Mouse (Mus musculus) midbrain, embryonic 10.5 days (tissue): ENCODE results near the gene Gm36176. TPM values are rescaled to one million over a fixed set of nuclear protein-coding genes. Genes with fewer than 3 reads are reported as not detected.
"Not testable (repeated sequence)": the region's sequence is repeated elsewhere in the genome, so short reads cannot be mapped to it uniquely, and the experiment has no call there.

ENCODE experiments used
- DNase-seq: peaks from one replicate; pipeline ENCODE4 v3.0.0-alpha.2; 2017; ENCODE audit warnings: low spot score
- H3K27ac ChIP-seq: fragments of 300-500 bp; sonication (generic); replicated peaks from 2 replicates; pipeline ENCODE4 v1.5.1; 2016; ENCODE audit warnings: mild to moderate bottlenecking
- H3K27me3 ChIP-seq: fragments of 300-500 bp; sonication (generic); 2 replicates; pipeline ENCODE4 v1.6.1; 2016; ENCODE audit warnings: low read depth, mild to moderate bottlenecking; ENCODE audit not compliant: poor library complexity, severe bottlenecking
- H3K36me3 ChIP-seq: fragments of 300-500 bp; sonication (generic); 2 replicates; pipeline ENCODE4 v1.6.1; 2016; ENCODE audit warnings: mild to moderate bottlenecking, moderate library complexity
- H3K4me1 ChIP-seq: fragments of 300-500 bp; sonication (generic); 2 replicates; pipeline ENCODE4 v1.6.1; 2016
- H3K4me3 ChIP-seq: fragments of 300-500 bp; sonication (generic); 2 replicates; pipeline ENCODE4 v1.5.1; 2016; ENCODE audit warnings: mild to moderate bottlenecking, moderate library complexity
- H3K9me3 ChIP-seq: fragments of 300-500 bp; sonication (generic); replicated peaks from 2 replicates; pipeline ENCODE4 v1.6.1; 2016; ENCODE audit warnings: mild to moderate bottlenecking
- WGBS: fragments of 180-500 bp; shearing (Covaris S2); methylation state at CpG from one replicate; pipeline ENCODE4 v1.1.7; 2016; 5-methylcytosine and 5-hydroxymethylcytosine counted together
- polyA plus RNA-seq: library from polyadenylated mRNA; unstranded; fragments of >200 nt; fragmentation: Nextera tagmentation; extraction: Ambion mirVana; gene quantifications from 2 replicates; pipeline ENCODE4 v1.2.1, GENCODE M21; 2016

Gene Gm36176
- polyA plus RNA-seq: not detected in 2 replicates

DNA sequence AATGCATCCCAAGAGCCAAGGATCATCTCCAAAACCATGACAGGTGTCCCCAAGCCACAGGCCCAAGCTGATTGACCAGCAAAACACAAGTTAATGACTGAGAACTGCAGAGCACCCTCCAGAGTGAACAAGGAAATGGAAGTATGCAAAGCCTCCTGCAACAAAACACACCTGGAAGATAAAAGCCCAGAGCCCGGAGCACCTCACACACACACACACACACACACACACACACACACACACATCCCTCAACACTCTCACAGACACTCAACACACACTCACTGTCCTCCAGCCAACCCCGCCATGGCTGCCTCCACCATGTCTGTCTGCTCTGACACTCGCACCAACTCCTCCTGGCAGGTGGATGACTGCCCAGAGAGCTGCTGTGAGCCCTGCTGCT lies at the start of gene Gm36176:
Gene Gm36176 (plus strand): TSS at position 301 of the 400 bp plus-strand sequence.
- Histone ChIP-seq H3K9me3 (peaks cover 22% of the 10 kb centered on the region; the same call in 1 of the 2 replicates), H3K4me1 (no peaks in the 10 kb centered on the region)
- 65% methylated on average over 3 of the region's 3 CpGs for WGBS

DNA sequence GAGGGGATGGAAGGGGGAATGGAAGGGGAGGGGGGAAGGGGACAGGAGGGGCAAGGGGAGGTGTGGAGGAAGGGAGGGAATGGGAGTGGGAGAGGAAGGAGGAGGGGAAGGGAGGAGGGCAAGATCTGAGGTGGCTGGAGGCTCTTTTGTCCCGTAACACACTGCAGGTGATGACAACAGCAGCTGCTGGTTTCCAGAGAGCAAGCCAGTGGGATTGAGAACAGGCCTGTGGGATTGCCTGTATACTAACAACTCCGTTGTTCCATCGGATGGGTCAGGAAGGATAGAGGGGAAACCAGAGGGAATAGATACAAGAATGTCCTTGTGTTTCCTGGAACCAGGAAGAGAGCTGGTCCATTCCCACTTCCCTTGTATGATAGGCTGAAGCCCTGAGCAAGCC lies 48.9 kb upstream of the Gm36176 start:
- 23% methylated on average over 3 of the region's 3 CpGs for WGBS

More for the DNA sequence above, at the start of gene Gm36176:
- no peak within 1 kb of the TSS for H3K4me3 ChIP-seq
- H3K27ac ChIP-seq: no peak within 1 kb of the TSS
- H3K36me3 ChIP-seq: no peaks in the 10 kb centered on the region
- H3K27me3 ChIP-seq: no peaks in the 10 kb centered on the region
- DNase-seq: no peak

DNA sequence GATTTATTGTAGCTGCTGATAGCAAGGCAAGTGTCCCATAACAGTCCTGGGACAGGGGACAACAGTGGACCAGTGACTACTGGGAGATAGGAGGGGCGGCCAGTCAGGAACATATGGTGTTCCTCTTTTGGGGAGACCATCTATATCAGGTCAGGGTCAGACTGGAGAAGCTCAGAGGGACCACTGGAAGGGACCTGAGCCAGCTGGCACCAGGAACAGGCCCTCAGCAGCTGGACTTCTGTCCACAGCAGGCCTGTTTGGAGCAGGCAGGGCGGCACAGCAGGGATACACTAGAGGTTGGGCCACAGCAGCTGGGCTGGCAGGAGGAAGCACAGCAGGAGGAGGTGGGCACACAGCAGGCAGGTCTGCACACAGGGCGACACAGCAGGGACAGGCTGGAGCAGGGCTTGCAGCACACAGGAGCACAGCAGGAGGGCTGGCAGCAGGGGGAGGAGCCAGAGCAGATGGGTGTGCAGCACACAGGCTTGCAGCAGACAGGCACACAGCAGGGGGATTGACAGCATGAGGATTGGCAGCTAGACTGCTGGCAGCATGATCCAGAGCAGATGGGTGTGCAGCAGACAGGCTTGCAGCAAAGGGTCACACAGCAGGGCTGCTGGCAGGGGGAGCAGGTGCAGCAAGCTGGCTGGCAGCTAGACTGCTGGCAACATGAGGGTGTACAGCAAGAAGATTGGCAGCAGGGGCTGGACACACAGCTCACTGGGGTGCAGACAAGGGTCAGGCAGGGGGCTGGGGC lies 48.3 kb upstream of the Gm36176 start:
- peak overlapping the region; percentile 69 for H3K27ac ChIP-seq
- H3K9me3 ChIP-seq, H3K27me3 ChIP-seq, DNase-seq, H3K4me3 ChIP-seq, H3K36me3 ChIP-seq: not testable (repeated sequence)
- 32% methylated on average over 3 of the region's 3 CpGs for WGBS
- peaks cover 21% of the 10 kb centered on the region for H3K4me1 ChIP-seq

More for the DNA sequence above, 48.9 kb upstream of the Gm36176 start:
- Histone ChIP-seq H3K27ac (peak overlapping the region; percentile 69), H3K36me3 (no peaks in the 10 kb centered on the region), H3K4me1 (peaks cover 22% of the 10 kb centered on the region), H3K9me3 (no peaks in the 10 kb centered on the region), H3K4me3 (no peak overlapping the region), H3K27me3 (no peaks in the 10 kb centered on the region)
- no peak for DNase-seq

DNA sequence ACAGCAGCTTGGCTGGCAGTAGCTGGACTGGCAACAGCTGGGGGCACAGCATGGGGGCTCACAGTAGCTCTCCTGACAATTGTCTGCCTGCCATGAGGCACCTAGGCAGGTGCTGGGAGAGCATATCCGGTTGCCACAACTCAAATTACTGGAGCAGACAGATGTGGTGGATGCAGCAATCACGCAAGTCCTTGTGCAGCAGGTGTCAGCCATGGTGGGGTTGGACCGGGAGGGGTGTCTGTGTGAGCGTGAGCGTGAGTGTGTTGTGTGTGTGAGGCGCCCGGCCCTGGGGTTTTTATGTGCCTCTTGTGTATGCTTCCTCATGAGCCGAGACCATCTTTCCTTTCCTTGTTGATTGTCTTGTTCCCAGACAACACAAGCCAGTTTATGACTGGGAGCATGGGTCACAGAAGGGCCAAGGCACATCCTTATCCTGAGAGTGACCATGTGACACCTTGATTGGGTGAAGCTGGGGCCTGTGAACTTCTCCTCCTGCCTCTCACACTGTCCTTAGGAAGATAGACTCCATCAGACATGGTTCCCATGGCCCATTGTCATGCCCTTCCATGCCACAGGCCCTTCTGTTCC lies 47.6 kb upstream of the Gm36176 start, which contains the start of gene Gm19668:
Gene Gm19668 (minus strand): TSS at position 213 of the 588 bp plus-strand sequence.
- H3K9me3 ChIP-seq: no peaks in the 10 kb centered on the region
- H3K4me1 ChIP-seq: peaks cover 19% of the 10 kb centered on the region
- no peaks in the 10 kb centered on the region for H3K27me3 ChIP-seq
- no peaks in the 10 kb centered on the region for H3K36me3 ChIP-seq
- WGBS: 70% methylated on average over 8 of the region's 8 CpGs
- peak within 1 kb of the TSS; percentile 69 for H3K27ac ChIP-seq
- H3K4me3 ChIP-seq: no peak within 1 kb of the TSS
- no peak for DNase-seq

DNA sequence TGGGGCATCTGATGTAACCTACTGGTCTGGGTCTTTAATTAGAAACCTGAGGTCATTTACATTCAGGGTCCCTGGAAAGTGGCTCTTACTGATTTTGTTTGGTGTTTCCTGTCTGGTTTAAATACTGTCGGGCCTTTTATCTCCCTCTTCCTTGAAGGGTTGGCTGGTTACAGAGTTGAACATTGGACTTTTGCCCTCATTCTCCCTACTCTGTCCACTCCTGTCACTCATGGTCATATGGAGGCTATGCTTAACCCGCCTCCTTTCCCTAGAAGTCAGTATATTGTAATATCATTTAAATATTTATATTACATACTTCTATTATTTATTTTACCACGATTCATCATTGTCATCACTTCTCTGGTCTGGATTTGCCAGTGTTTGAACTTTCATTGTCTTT lies 42.5 kb upstream of the Gm36176 start:
- Histone ChIP-seq H3K4me1 (no peaks in the 10 kb centered on the region; the same call in 1 of the 2 replicates), H3K27me3 (no peaks in the 10 kb centered on the region), H3K27ac (no peak overlapping the region), H3K4me3 (no peak overlapping the region), H3K36me3 (no peaks in the 10 kb centered on the region), H3K9me3 (peaks cover 7% of the 10 kb centered on the region)
- no peak for DNase-seq
- 87% methylated on average over 3 of the region's 3 CpGs for WGBS

DNA sequence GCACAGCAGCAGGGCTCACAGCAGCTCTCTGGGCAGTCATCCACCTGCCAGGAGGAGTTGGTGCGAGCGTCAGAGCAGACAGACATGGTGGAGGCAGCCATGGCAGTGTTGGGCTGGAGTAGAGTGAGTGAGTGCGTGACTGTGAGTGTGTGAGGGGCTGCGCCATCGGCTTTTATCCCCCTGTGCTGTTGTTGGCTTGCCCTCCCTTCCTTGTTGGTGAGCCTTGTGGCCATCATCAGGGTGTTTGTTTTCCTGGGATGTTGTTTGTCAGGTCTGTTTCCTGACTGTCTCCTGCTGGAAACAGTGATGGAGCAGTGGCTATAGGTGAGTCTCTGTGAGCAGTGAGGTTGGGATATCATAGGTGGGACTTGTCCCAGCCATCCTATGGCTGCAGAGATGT lies 34.9 kb upstream of the Gm36176 start, which contains the start of gene Gm9507:
Gene Gm9507 (minus strand): TSS at position 101 of the 400 bp plus-strand sequence.
- DNase-seq: no peak
- H3K27ac ChIP-seq: no peak within 1 kb of the TSS
- H3K27me3 ChIP-seq: no peaks in the 10 kb centered on the region
- WGBS: 80% methylated on average over 5 of the region's 5 CpGs
- no peaks in the 10 kb centered on the region for H3K36me3 ChIP-seq
- H3K4me3 ChIP-seq: no peak within 1 kb of the TSS
- peaks cover 6% of the 10 kb centered on the region; the same call in 1 of the 2 replicates for H3K4me1 ChIP-seq
- H3K9me3 ChIP-seq: peaks cover 16% of the 10 kb centered on the region

DNA sequence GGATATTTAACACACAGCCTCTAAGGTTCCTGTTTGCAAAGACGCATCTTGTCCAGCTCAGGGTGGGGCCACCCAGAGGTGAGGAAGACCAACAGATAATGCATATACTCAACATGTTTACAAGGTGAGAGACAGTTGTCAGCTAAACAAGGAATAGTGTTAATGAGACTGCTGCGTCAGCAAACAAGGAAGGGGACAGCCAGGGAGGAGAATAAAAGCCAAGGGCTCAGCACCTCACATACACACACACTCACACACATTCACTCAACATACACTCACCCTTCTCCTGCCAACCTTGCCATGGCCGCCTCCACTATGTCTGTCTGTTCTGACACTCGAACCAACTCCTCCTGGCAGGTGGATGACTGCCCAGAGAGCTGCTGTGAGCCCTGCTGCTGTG lies 32.2 kb upstream of the Gm36176 start, which contains the start of gene Gm2696:
Gene Gm2696 (plus strand): TSS at position 301 of the 400 bp plus-strand sequence.
- H3K4me3 ChIP-seq: no peak within 1 kb of the TSS
- H3K9me3 ChIP-seq: peaks cover 7% of the 10 kb centered on the region
- 0 out of 2 replicates have a peak within 1 kb of the TSS, but pooled peaks have one; percentile 28 for H3K27ac ChIP-seq
- no peaks in the 10 kb centered on the region for H3K36me3 ChIP-seq
- WGBS: 57% methylated on average over 4 of the region's 4 CpGs
- DNase-seq: no peak
- H3K27me3 ChIP-seq: no peaks in the 10 kb centered on the region
- peaks cover 6% of the 10 kb centered on the region; the same call in 1 of the 2 replicates for H3K4me1 ChIP-seq

DNA sequence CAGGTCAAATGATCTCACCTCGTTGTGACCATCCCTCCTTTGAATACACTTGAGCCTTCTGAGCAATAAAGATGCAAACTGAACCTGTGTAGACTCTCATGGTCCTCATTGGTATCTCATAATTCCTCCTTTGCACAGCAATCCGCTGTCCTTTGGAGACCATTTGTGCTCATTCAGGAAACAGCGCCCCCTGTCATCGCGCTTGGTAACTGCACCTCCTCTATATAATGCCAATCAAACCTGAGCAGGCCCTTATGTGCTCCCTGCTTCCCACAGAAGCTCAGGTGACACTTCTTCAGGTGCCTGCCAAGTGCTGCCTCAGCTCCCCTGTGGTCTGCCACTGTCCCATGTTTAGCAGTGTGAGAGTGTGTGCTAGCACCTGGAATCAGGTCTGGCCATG lies 31.1 kb upstream of the Gm36176 start:
- no peaks in the 10 kb centered on the region for H3K36me3 ChIP-seq
- H3K4me1 ChIP-seq: peaks cover 9% of the 10 kb centered on the region
- no peaks in the 10 kb centered on the region; the same call in 1 of the 2 replicates for H3K9me3 ChIP-seq
- H3K27ac ChIP-seq: no peak overlapping the region
- no peak overlapping the region for H3K4me3 ChIP-seq
- DNase-seq: peak; percentile 33
- no peaks in the 10 kb centered on the region for H3K27me3 ChIP-seq
- WGBS: 36% methylated on average over 5 of the region's 5 CpGs

DNA sequence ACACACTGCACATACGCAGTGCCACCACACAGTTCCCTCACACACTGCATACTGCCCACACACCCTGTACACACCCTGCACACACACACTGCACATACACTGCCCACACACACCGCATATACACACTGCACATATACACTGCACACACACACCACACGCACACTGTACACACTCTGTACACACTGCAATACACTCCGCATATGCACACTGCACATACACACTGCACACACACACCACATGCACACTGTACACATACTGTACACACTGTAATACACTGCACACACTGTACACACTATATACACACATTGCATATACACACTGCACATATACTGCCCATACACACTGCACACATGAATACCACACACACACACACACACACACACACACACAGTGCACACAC lies 28.1 kb upstream of the Gm36176 start:
- H3K4me1 ChIP-seq: peaks cover 9% of the 10 kb centered on the region
- no peaks in the 10 kb centered on the region for H3K36me3 ChIP-seq
- DNase-seq: no peak
- H3K27me3 ChIP-seq: no peaks in the 10 kb centered on the region
- H3K4me3 ChIP-seq: no peak overlapping the region
- peaks cover 4% of the 10 kb centered on the region; the same call in 1 of the 2 replicates for H3K9me3 ChIP-seq
- no peak overlapping the region for H3K27ac ChIP-seq
- WGBS: 94% methylated on average over 4 of the region's 4 CpGs

DNA sequence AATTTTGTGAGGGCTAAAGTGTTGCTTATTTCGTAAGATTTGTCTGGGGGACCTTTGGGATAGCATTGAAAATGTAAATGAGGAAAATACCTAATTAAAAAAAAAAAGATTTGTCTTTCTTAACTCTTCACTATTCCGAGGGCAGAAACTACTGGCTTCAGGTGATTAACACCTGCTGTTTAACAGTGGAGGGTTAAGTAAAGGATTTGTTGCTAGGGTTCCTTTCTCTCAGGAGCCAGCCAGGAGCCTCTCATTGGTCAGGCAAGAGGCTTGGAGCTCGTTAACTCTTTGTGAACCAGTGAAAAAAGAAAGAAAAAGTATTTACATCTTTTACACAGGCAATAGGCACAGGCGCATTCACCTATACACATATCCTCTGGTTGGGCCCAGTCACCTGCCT lies 27.4 kb upstream of the Gm36176 start:
- 25% methylated on average over 4 of the region's 4 CpGs for WGBS

DNA sequence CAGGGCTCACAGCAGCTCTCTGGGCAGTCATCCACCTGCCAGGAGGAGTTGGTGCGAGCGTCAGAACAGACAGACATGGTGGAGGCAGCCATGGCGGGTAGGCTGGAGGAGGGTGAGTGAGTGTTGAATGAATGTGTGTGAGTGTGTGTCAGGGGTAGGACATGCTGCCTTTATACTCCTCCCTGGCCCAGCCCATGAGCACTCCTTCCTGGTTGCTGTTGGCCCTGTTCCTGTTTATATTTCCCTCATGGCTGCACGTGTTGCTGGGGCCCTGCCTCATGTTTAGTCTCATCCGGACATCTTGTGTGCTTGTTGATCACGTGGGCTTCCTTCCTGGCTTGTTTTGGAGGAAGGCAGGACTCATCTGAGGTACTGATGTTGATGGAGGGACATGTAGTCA lies 19.7 kb upstream of the Gm36176 start, which contains the start of gene Krtap10-4:
Gene Krtap10-4 (minus strand): TSS at position 145 of the 400 bp plus-strand sequence.
- DNase-seq: no peak
- Histone ChIP-seq H3K27ac (no peak within 1 kb of the TSS), H3K36me3 (no peaks in the 10 kb centered on the region), H3K4me3 (no peak within 1 kb of the TSS), H3K27me3 (no peaks in the 10 kb centered on the region), H3K9me3 (peaks cover 10% of the 10 kb centered on the region; the same call in 1 of the 2 replicates), H3K4me1 (no peaks in the 10 kb centered on the region)
- 73% methylated on average over 6 of the region's 6 CpGs for WGBS

More for the DNA sequence above, 27.4 kb upstream of the Gm36176 start:
- no peaks in the 10 kb centered on the region for H3K36me3 ChIP-seq
- no peak overlapping the region for H3K4me3 ChIP-seq
- H3K27ac ChIP-seq: no peak overlapping the region
- H3K4me1 ChIP-seq: peaks cover 6% of the 10 kb centered on the region
- DNase-seq: no peak
- peaks cover 10% of the 10 kb centered on the region; the same call in 1 of the 2 replicates for H3K9me3 ChIP-seq
- no peaks in the 10 kb centered on the region for H3K27me3 ChIP-seq

DNA sequence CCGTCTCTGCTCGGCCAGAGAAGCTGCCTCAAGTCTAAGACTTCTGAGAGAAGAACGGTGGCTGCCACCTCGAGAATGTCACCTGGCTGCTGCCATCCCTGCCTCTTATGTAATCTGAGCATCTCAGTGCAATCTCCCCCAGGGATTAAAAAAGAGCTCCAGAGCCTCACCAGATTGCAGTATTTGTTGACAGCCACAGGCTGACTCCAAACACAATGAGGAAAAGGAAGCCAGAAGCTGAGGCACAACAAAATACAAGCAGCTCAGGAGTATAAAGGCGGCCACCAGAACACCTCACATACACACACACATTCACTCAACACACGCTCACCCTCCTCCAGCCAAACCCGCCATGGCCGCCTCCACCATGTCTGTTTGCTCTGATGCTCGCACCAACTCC lies 11.0 kb upstream of the Gm36176 start, which contains the start of gene Krtap10-10:
Gene Krtap10-10 (plus strand): TSS at position 301 of the 400 bp plus-strand sequence.
- Histone ChIP-seq H3K27me3 (no peaks in the 10 kb centered on the region), H3K27ac (no peak within 1 kb of the TSS), H3K4me3 (no peak within 1 kb of the TSS), H3K9me3 (no peaks in the 10 kb centered on the region; the same call in 1 of the 2 replicates), H3K4me1 (no peaks in the 10 kb centered on the region), H3K36me3 (no peaks in the 10 kb centered on the region)
- WGBS: 80% methylated on average over 9 of the region's 9 CpGs
- no peak for DNase-seq
